Mouse (Mus musculus) liver, adult 10 weeks (tissue): Measurements from ENCODE around the gene Sdha. TPM values are rescaled to one million over a fixed set of nuclear protein-coding genes. Genes with fewer than 3 reads are reported as not detected.

ENCODE experiments used
- polyA plus RNA-seq: library from polyadenylated mRNA; stranded (reverse); fragments of 350-450 nt; fragmentation: Illumina TruSeq; extraction: RNeasy Lipid Tissue Mini Kit (QIAGEN cat#74804); gene quantifications from one replicate; pipeline ENCODE4 v1.2.3, GENCODE M21; 2014; ENCODE audit warnings: low read depth, low replicate concordance

Sdha gene
- 371 TPM for polyA plus RNA-seq

DNA sequence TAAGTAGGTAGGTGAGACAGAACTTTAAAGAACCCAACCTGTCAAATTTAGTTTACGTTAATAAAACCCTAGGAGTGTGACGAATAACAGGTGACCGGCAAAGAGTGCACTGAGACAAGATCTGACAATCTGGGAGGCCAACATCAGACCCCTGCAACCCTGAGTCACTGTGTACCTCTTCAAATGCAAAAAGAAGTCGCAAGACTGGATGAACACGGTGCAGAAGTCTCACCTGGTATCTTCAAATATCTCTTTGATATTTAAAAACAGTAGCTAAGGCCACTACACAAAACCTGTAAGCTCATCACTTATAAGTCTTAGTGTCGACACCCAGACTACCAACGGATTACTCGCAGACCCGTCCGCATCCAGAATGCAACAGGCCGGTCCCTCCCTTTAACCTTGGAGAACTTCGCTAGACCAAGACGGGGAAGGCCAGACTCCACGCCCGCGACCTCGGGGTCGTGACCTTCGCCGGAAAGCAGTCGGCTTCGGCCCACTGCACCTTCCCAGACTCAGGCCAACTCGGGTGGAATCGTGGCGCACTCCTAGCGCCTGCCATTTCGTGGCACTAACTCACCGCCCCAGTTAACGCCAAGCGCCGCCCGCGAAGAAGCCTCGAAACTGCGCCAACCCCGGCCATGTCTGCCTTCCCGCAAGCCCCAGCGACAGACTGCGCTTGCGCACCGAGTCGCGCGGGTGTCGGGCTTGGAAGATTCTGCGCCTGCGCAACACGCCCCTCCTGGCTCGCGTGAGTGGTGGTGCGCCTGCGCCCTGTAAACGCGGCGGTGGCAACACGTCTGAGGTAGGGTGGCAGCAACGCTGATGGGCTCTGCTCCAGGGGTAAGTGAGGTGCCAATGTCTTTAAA is at the start of gene Sdha, which contains the start of gene Ccdc127:
Sdha (minus strand) TSS at position 715 of the 869 bp plus-strand sequence.
Ccdc127 (plus strand) TSS at position 744 of the 869 bp plus-strand sequence.

DNA sequence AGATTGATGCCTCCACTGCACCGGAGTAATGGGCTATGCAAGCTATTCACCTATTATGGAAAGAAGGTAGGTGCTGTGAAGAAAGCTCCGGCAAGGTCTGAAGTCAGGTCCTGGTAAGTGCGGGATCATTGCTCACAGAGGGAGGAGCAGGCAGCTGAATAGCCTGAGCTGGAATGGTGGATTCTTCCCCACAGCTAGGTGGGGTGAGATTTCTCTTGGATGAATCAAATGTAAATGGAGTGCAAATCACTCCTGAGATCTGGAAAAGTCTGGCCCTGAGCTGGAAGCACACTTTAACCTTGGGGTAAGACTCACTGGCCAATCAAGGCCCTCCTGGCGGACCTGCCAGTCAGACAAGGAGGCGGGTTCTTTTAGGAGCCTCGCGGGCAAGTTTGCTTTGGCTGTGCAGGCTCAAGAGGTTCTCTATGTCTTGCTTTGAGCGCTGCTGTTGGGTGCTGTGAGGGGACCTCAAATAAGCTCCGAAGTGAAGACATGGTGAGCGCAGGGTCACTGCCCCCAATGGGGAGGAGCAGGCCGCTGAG is 49.3 kb upstream of the Sdha start, which contains the start of gene Ftl1-ps1:
Ftl1-ps1 (plus strand) TSS at position 397 of the 542 bp plus-strand sequence.

DNA sequence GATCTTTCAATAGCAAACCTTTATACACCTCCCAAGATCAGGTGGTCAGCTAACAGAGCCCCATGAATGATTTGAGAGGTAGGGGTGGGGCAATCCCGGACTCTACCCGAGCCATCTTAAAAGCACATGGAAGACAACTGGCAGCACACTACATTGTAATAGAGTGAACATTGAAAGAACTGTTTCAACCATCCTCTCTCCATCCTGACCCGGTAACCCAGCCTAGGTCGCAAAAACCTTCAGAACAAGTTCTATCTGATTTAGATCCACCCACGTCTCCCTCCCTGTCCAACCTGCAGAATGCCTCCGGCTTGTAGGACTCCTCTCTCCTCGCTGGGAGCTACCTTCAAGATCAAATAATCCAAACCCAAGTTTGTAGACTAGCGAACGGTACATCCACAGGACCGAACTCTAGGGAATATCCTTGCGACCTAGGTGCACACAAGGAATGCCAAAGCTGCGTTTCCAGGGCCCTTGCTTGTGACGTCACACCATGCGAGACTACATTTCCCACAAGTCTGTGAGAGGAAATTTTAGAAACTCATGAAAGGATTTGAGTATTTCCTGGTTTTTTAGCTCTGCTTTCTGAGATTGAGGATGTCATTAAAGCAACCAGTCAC is 40.4 kb upstream of the Sdha start, which contains the start of gene Zfp72:
Zfp72 (minus strand) TSS at position 466 of the 620 bp plus-strand sequence.

DNA sequence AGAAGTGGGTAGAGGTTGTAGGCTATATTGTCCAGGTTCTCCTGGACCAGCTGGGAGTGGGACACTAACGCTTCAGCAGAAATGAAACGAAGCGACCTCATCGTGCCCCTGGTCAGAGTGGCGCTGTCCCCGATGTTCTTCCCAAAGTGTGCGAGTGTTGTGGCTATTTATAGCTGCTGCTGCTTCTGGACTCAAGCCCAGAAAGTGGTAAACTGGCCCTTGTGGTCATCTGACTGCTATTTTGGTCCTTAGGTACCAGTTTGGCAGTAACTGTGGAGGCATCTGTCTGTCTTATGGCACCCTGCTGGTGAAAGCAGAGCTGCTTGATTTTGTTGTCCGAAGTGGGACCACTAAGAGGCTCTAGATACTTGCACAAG is 13.8 kb upstream of the Sdha start, which contains the start of gene Lrrc14b:
Lrrc14b (minus strand) TSS at position 147 of the 377 bp plus-strand sequence.

DNA sequence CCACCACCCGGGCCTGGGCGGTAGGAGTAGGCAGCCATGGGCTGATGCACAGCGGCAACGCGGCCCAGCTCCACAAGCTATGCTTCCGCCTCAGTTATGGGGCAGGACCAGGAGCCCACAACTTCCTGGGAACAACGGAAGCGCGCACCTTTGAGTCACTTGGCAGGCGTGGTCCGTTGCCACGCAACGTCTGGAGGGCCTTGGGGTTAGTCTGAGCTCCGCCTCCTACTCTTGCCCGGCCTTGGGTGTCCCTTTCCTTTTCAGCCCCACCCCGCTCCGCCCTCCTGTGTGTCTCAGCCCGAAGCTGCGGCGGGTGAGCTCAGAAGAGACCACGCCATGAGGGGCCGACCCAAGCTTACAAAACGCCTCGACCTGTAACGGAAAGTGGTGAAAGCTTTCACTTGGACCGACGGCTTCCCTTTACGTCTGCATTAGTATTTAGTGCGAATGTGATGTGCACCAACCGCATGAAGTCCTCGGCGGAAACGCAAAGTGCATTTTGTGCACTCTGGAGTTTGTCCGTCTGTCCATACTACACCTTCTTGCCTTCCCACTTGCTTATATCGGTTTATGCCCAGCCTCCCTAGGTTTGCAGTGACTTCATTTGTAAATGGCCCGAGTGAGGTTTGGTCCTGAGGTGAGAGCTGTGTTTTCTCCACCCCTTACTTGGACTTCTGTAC is 32.8 kb downstream of the Sdha start, which contains the start of gene Pdcd6:
Pdcd6 (minus strand) TSS at position 411 of the 680 bp plus-strand sequence.

DNA sequence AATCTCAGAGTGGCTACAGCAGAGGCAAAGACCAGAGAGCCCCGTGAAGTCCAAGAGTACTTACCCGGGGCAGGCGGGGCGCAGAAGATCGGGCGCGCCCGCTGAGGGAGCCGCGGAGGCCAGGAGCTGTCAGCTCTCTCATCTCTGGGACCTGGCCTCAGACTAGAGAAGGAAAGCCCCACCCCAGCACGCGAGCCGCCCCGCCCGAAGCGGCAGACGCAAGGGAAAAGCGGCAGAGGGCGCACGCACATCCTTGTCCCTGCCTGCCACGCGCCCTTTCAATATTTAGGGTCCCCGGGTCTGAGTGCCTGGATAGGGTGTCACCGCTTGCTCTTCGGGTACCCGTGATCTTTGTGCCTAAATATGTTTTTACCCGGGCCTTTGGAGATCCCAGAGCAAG is 57.9 kb downstream of the Sdha start, which contains the start of gene Ahrr:
Ahrr (minus strand) TSS at position 165 of the 400 bp plus-strand sequence.

Other genes with a start within 250 kb of the Sdha start
- not detected for gene Slc9a3, start 228.8 kb downstream of the Sdha start, polyA plus RNA-seq
- gene Exoc3, start 141.5 kb downstream of the Sdha start, polyA plus RNA-seq = 16.1 TPM
- gene Ahrr, start 57.9 kb downstream of the Sdha start, polyA plus RNA-seq = not detected
- gene Pdcd6, start 32.7 kb downstream of the Sdha start, polyA plus RNA-seq = 102 TPM
- 14.6 TPM for gene Ccdc127, start within 50 bp of the Sdha start, polyA plus RNA-seq
- 0.21 TPM for gene Lrrc14b, start 13.7 kb upstream of the Sdha start, polyA plus RNA-seq
- gene Zfp72, start 40.6 kb upstream of the Sdha start, polyA plus RNA-seq = 8.0 TPM
- gene Ftl1-ps1, start 49.4 kb upstream of the Sdha start, polyA plus RNA-seq = 15.5 TPM
- 104 TPM for gene Zfp825, start 143.7 kb upstream of the Sdha start, polyA plus RNA-seq